Mouse (Mus musculus): ENCODE data around the gene Coro2a.

DNA sequence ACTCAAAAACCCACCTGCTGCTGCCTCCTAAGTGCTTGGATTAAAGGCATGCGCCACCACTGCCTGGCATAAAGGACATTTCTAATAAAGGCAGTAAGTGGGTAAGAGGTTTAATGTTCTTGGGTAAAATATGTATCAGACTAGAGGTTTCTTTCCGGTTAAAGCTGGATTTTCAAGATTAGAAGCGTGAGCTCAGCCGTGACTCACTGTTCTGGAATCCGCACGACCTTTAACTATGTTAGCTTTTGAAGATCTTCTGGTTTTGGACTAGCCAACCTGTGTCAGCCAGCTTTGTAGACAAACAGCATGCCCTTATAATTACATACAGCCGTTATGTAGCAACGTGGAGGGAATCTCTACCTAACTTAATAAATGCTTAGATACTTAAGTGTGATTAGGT lies 37.9 kb upstream of the Coro2a start:
- TF ChIP-seq POLR2A (IDR thresholded peaks at IDR 0.05; ENCODE audit: borderline replicate concordance, control insufficient read depth, low read depth, low read length) = no peak
- TF ChIP-seq CTCF (IDR thresholded peaks at IDR 0.05; ENCODE audit: control insufficient read depth, insufficient read depth, low read length) = no peak

All from bone marrow, adult 2 months (tissue).